Mouse (Mus musculus) olfactory bulb, adult 2 months (tissue): ENCODE measurements at regions not wholly inside any gene's neighbourhood (a gene's known extent, or its start where the extent isn't known, plus 50 kb on each side); places are given as distances from the start of the nearest gene placed in this dataset.

Experiments used
- CTCF ChIP-seq: fragments of 200-500 bp; IDR thresholded peaks from 2 replicates; pipeline ENCODE4 v1.5.1; 2012; ENCODE audit warnings: low read depth, mild to moderate bottlenecking, low read length, moderate library complexity; ENCODE audit not compliant: insufficient read depth
- POLR2A ChIP-seq: fragments of 200-500 bp; IDR thresholded peaks from 2 replicates; pipeline ENCODE4 v1.6.1; 2012; ENCODE audit warnings: mild to moderate bottlenecking, low read depth, low read length, moderate library complexity; ENCODE audit not compliant: insufficient read depth

GRCm38 (mm10) chr6:84466223-84466622, 127.5 kb downstream of the Cyp26b1 start:
- TF ChIP-seq POLR2A (no peak), CTCF (no peak)
